Mouse (Mus musculus): ENCODE results near the gene Slc5a10.

The Slc5a10 gene

GRCm38 (mm10) chr11:61669492-61670490 is 50.8 kb downstream of the Slc5a10 start:
- no peak for DNase-seq (ENCODE audit: low spot score)

GRCm38 (mm10) chr11:61667782-61668181 is 52.8 kb downstream of the Slc5a10 start:
- no peak for DNase-seq (ENCODE audit: low spot score)

GRCm38 (mm10) chr11:61667248-61667647 is 53.4 kb downstream of the Slc5a10 start:
- no peak for DNase-seq (ENCODE audit: low spot score)

GRCm38 (mm10) chr11:61665991-61666799 is 54.4 kb downstream of the Slc5a10 start:
- DNase-seq (ENCODE audit: low spot score) = peak; percentile 27

GRCm38 (mm10) chr11:61665401-61665800 is 55.2 kb downstream of the Slc5a10 start:
- DNase-seq (ENCODE audit: low spot score) = no peak

- no peak for DNase-seq (ENCODE audit: low spot score)
Observed at GRCm38 (mm10) chr11:61662189-61662588, 58.4 kb downstream of the Slc5a10 start.

DNA sequence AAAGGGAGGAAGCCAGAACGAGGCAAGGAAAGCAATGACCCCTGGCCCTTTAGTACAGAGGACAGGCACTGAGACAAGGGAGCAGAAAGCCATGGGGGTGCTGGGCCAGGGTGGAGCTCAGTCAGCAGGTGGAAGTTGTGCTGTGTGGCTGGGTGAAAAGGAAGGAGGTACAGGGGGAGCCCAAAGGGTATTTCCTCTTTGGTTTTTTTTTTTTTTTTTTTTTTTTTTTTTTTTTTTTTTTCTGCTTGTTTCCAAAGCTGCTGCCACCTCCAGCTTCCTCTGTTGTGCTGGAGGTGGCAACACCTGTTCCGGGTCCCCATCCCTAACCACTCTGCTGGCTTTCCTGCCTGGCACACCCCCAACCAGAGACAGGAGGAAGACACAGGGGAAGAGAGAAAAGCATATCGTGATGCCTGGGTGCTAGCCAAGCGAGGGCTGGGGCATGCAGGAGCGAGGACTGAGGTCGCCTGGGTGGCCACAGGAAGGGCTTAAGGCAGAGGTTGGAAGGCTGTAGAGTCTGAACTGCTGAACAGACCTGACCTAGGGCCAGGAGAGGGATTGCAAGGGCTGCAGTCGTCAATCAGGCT is 59.7 kb downstream of the Slc5a10 start:
- DNase-seq (ENCODE audit: low spot score) = no peak

- DNase-seq (ENCODE audit: low spot score) = no peak
Observed at GRCm38 (mm10) chr11:61660001-61660400, 60.6 kb downstream of the Slc5a10 start.

DNA sequence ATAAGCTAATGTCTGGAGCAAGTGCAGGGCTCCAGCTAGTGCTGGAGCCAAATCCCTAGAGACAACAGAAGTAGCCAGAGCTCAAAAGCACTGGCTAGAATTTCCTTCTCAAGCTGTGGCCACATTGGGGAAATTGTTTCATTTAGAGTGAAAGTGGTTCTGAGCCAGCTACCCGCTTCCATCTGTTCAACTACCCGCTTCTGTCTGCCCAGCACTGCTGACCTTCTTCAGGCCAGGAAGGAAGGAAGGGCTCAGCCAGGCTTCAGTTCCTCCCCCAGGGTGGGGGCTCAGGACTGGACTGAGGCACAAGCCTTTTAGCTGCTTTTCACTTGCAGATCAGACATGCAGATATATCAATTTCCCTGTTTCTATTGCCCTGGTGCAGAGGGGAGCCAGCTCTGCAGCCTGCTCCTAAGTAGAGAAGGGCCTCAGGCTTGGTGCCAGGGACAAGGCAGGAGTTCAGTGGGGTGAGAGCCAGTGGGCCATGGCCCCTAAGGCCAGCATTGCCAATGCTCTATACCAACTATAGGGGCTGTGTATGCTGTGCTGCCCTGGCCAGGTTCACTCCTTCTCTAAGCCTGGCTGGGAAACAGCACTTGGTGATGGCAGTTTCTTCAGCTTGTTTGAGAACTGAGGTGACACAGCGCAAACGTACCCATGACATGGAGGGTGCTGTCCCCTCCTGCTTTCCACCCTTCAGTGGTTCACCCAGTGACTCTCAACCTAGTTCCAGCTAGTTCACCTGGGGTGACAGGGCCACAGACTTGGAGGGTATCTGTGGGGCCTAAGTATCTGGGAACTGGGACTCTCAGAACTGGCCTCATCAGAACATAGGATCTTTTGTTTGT is 61.4 kb downstream of the Slc5a10 start:
- DNase-seq (ENCODE audit: low spot score) = no peak

DNA sequence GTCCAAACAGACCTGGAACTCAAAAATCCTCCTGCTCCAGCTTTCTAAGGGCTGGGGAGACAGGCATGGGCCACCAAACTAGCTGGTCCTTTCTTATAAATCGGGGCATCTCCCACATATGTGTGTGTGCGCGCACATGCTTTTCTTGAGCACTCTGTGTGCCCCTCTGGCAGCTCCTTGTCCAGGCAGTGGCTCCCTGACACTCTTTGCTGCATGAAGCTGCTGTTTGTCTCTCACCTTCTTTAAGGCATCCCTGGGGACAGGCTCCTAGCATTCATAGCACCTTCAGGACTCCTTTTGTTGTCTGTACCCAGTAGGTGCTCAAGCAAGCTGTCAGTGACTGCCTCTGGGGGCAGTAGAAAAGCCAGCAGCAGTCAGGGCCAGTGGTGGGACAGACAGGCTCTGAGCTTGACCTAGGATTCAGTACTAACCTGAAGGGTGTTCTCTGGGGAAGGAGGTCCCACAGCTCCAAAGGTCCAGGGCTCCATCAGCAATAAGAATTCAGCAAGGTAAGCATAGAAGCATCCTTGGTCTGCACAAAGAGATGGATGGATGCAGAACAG is 62.2 kb downstream of the Slc5a10 start:
- DNase-seq (ENCODE audit: low spot score) = no peak

DNA sequence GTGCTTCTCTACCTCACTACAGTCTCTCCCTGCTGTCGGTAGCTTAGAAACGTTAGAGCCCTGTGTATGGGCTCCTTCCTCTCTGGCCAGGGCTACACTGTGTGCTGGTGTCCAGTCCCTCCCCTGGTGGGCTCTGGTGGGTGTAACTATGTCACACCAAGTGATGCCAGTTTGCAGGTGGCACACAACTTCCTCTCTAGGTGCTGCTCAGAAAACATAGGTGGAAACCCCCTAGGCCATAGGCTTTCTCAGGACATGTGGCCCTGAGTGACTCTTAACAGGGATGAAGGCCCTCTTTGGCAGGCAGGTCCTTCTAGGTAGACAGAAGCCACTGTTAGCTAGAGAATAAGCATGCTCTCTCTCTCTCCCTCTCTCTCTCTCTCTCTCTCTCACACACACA is 63.2 kb downstream of the Slc5a10 start:
- no peak for DNase-seq (ENCODE audit: low spot score)

GRCm38 (mm10) chr11:61656148-61656850 is 64.3 kb downstream of the Slc5a10 start:
- DNase-seq (ENCODE audit: low spot score) = no peak

- no peak for DNase-seq (ENCODE audit: low spot score)
Observed at GRCm38 (mm10) chr11:61655649-61656048, 65.0 kb downstream of the Slc5a10 start.

- DNase-seq (ENCODE audit: low spot score) = no peak
Observed at GRCm38 (mm10) chr11:61654786-61655311, 65.8 kb downstream of the Slc5a10 start.

- no peak for DNase-seq (ENCODE audit: low spot score)
Observed at GRCm38 (mm10) chr11:61653568-61653967, 67.1 kb downstream of the Slc5a10 start.

DNA sequence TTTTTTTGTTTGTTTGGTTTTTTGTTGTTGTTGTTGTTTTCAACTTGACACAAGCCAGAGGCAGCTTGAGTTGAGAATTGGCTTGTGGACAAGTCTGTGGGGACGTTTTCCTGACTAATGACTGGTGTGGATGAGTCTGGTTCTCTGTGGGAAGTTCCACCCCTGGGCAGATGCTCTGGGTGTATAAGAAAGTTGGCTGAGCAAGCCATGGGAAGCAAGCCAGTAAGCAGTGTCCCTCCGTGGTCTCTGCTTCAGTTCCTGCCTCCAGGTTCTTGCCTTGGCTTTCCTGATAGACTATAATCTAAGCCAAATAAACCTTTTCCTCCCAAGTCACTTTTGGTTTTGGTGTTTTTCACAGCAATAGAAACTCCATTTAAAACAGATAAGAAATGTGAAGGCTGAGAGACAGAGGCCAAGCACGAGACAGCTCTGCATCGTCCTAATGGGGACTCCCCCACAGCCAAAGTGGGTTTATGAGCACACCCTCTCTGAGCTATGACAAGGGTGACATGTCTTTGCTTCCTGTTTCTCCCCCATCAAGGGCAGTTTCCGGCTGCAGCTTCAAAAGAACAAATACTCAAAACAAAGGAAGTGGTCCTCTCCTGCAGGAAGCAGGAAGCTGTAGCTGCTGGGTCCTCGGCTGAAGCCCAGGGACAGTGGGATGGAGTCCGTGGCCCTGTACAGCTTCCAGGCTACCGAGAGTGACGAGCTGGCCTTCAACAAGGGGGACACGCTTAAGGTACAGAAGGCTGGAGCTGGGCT is 67.8 kb downstream of the Slc5a10 start, which contains the start of gene Grap:
TSS of gene Grap (plus strand) at position 580 of the 762 bp plus-strand sequence.
- DNase-seq (ENCODE audit: low spot score) = no peak

DNA sequence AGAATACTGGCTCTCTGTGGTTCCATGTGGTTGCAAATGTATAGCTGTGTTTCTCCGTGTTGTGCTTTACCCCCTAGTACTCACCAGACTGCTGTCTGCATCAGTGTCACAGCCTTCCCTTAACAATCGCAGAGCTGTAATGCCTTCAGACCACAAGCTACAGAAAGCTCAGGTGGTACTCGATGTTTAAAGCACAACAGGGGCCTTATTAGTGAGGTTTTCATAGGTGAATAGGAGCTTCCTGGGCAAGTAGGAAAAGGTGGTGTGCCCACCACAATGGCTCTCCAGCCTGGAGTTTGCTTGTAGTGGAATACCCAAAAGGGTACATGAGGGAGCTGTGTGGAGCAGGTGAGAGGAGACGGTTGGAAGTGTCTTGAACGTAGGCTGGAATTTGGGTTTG is 68.4 kb downstream of the Slc5a10 start:
- no peak for DNase-seq (ENCODE audit: low spot score)

GRCm38 (mm10) chr11:61650470-61651265 is 70.0 kb downstream of the Slc5a10 start:
- DNase-seq (ENCODE audit: low spot score) = no peak

DNA sequence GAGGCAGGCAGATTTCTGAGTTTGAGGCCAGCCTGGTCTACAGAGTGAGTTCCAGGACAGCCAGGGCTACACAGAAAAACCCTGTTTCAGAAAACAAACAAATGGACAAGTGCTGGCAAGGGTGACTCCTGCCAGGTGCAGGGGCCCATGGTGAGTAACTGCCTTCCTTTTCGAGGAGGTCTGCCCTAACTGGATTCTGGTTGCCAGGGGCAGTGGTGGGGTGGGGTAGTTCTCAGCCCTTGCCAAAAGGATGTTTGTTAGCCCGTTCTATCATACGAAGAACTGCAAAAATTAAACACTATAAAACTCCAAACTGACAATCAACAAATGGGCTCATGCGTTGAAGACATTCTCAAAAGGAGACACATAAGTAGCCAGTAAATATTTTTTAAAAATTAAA is 71.0 kb downstream of the Slc5a10 start:
- no peak for DNase-seq (ENCODE audit: low spot score)

Measured in c-Kit-positive CD71-positive TER-119-positive erythroid progenitor cells, embryonic 14.5 days (primary cell).